Mouse (Mus musculus) bone marrow, adult 2 months (tissue): ENCODE measurements around the gene Arf5. TPM values are rescaled to one million over a fixed set of nuclear protein-coding genes. Genes with fewer than 3 reads are reported as not detected.
A peak's percentile ranks its signal among the peaks of the same experiment; 100 is the strongest.

Experiments
- H3K27ac ChIP-seq: fragments of 200-500 bp; 2 replicates; pipeline ENCODE4 v1.5.1; 2012; ENCODE audit warnings: low read depth, mild to moderate bottlenecking, control low read depth, inconsistent platforms, low read length; ENCODE audit not compliant: control insufficient read depth, poor library complexity, insufficient read depth
- H3K4me1 ChIP-seq: fragments of 200-500 bp; 2 replicates; pipeline ENCODE4 v1.6.1; 2011; ENCODE audit warnings: low read length; ENCODE audit not compliant: control insufficient read depth, insufficient read depth
- H3K4me3 ChIP-seq: fragments of 200-500 bp; replicated peaks from 2 replicates; pipeline ENCODE3; 2011; ENCODE audit warnings: mild to moderate bottlenecking, low read depth, low read length, control low read depth; ENCODE audit not compliant: control insufficient read depth
- CTCF ChIP-seq: fragments of 200-500 bp; IDR thresholded peaks from 2 replicates; pipeline ENCODE4 v1.5.1; 2011; ENCODE audit warnings: low read length, control low read depth; ENCODE audit not compliant: control insufficient read depth, insufficient read depth
- POLR2A ChIP-seq: fragments of 200-500 bp; IDR thresholded peaks from 2 replicates; pipeline ENCODE4 v1.6.1; 2011; ENCODE audit warnings: low read depth, mild to moderate bottlenecking, control low read depth, low read length, borderline replicate concordance; ENCODE audit not compliant: control insufficient read depth
- WGBS: fragments of 180-500 bp; shearing (Covaris S2); methylation state at CpG from one replicate; pipeline ENCODE4 v1.1.7; 2018; 5-methylcytosine and 5-hydroxymethylcytosine counted together
- polyA plus RNA-seq: library from polyadenylated mRNA; stranded (reverse); fragments of >200 nt; gene quantifications from 2 replicates; pipeline ENCODE4 v1.2.4, GENCODE M21; 2011; ENCODE audit warnings: low replicate concordance; ENCODE audit not compliant: missing spikeins, insufficient read depth, insufficient read length

Gene Arf5
- polyA plus RNA-seq, 1 experiment: 529 TPM

DNA sequence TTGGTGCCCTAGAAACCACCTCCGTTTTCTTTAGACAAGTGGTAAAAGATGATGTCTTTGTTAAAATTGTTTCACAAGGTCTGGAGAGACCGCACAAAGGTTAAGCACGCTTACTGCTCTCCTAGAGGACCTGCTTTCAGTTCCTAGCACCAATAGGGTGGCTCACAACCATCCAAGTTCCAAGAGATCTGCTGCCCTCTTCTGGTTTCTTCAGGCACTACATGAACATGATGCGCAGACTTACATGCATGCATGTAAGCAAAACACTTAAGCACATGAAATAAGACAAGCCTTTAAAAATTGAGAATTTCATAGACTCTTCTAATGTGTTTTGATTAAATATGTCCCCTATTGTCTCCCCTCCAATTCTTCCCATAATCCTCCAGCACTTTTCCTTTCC lies 23.6 kb upstream of the Arf5 start:
- H3K27ac ChIP-seq: no peak overlapping the region
- 89% methylated on average over 4 of the region's 4 CpGs for WGBS

DNA sequence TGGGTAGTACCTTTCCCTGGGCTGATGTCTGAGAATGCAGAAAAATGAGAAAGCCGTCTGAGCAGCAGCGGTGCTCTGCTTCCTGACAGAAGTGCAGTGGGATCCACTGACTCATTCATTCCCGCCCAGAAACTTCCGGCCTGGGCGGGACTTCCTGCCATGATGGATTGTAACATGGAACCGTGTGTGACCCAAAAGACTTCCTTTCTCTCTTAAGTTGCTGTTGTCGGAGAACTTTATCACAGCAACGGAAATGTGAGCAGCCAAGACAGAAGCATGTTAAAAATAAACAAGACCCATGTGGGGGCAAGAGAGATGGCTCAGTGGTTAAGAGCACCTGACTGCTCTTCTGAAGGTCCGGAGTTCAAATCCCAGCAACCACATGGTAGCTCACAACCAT lies 13.3 kb upstream of the Arf5 start:
- 35% methylated on average over 9 of the region's 9 CpGs for WGBS
- H3K27ac ChIP-seq: no peak overlapping the region

More for the DNA sequence above, 23.6 kb upstream of the Arf5 start:
- Histone ChIP-seq H3K4me1 (no peaks in the 10 kb centered on the region; the same call in 1 of the 2 replicates), H3K4me3 (no peak overlapping the region)
- TF ChIP-seq CTCF: no peak
- no peak for TF ChIP-seq POLR2A

DNA sequence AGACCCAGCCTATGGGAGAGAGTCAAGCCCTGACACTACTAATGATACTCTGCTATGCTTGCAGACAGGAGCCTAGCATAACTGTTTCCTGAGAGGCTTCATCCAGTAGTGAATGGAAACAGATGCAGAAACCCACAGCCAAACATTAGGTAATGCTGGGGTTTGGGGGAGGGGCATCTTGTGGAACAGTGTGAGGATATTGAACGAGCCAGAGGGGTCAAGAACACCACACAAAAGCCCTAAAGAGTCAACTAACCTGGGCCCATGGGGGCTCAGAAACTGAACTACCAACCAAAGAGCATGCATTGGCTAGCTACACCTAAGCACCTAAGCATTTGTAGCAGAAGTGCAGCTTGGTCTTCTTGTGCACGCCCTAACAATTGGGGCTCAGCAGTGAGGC lies 12.1 kb upstream of the Arf5 start:
- no peaks in the 10 kb centered on the region; the same call in 1 of the 2 replicates for H3K4me1 ChIP-seq
- TF ChIP-seq CTCF (no peak), POLR2A (no peak)
- no peak overlapping the region for H3K4me3 ChIP-seq
- WGBS: 45% methylated on average over 2 of the region's 2 CpGs
- H3K27ac ChIP-seq: no peak overlapping the region

More for the DNA sequence above, 13.3 kb upstream of the Arf5 start:
- Histone ChIP-seq H3K4me3 (no peak overlapping the region), H3K4me1 (no peaks in the 10 kb centered on the region)
- no peak for TF ChIP-seq CTCF
- no peak for TF ChIP-seq POLR2A

DNA sequence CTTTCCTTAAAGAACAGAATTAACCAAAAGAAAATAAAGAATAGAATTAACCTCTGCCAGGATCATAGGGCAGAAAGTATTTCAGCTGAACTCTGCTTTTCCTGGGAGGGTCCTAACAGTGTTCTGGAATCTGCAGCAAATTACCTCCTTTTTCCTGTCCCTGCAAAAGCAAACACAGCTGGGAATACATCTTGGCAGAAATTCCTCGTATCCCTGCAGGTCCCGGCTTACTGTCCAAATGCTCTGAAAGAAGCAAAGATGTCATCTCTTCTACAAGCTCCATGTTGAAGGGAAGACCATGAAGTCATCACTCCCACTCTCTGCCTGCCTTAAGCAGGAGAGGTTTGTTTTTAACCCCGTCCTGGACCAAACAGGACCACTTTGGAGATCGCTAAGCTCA lies 6.4 kb upstream of the Arf5 start:
- WGBS: 90% methylated on average over 4 of the region's 4 CpGs
- Histone ChIP-seq H3K27ac (no peak overlapping the region), H3K4me1 (no peaks in the 10 kb centered on the region; the same call in none of the 2 replicates), H3K4me3 (no peak overlapping the region)
- TF ChIP-seq POLR2A (no peak), CTCF (no peak)

DNA sequence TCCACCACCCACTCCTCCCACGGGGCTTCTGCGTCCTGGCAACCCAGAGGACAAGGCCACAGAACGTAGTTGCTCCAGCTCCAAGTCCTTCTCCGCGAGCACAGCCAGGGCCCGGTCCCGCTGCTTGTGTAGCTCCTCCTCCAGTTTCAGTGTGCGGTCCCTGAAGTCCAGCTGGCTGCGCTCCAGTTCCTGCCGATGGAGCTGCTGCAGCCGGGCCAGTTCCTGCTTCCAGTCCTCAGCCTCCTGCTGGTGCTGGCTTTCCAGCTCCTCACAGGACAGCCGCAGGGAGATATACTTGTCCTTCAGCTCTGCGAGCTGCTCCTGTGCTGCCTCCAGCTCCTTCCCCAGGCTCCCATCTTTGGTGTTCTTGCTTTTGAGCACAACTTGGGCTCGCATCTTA lies 4.9 kb upstream of the Arf5 start:
- no peaks in the 10 kb centered on the region; the same call in none of the 2 replicates for H3K4me1 ChIP-seq
- 96% methylated on average over 14 of the region's 14 CpGs for WGBS

DNA sequence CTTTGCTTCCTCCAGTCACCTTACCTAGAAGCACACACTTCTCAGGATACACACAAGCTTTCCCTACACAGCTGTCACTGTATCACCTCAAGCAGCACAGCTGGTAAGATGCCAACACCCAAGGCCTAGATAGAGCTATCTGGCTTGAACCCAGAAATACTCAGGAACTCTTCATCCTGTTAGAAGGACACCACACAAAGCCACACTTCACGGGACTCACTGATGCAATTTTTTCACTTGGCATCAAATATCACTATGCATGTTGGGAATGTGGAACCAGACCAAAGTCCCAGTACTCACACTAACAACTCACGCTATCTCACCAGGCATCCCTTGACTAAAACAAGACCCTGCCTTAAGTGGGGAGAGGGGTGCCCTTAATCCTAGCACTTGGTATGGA lies 3.7 kb upstream of the Arf5 start:
- H3K4me1 ChIP-seq: no peaks in the 10 kb centered on the region; the same call in none of the 2 replicates
- 55% methylated on average over 2 of the region's 2 CpGs for WGBS
- H3K4me3 ChIP-seq: no peak overlapping the region
- no peak overlapping the region for H3K27ac ChIP-seq
- TF ChIP-seq CTCF (no peak), POLR2A (no peak)

More for the DNA sequence above, 4.9 kb upstream of the Arf5 start:
- Histone ChIP-seq H3K4me3 (no peak overlapping the region), H3K27ac (no peak overlapping the region)
- TF ChIP-seq CTCF (no peak), POLR2A (no peak)

DNA sequence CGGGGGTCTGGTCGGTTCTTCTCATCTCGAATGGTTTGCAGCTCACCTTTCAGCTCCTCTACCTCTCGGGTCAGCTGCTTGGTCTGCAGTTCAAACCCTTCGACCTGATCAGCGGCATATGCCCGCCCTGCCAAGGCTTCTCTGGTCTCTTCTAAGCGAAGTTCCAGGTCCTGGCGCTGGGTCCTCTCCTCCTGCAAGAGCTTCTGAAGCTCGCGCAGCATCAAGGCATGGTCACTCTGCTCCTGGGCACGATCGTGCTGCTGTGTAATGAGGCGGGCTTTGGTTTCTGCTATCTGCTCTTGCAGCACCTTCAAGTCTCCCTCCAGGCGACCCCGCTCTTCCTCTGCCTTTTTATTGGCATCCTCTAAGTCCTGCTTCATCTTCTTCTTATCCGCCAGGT lies 3.0 kb upstream of the Arf5 start:
- Histone ChIP-seq H3K27ac (no peak overlapping the region), H3K4me3 (peak overlapping the region; percentile 17), H3K4me1 (no peaks in the 10 kb centered on the region; the same call in none of the 2 replicates)
- no peak for TF ChIP-seq POLR2A
- no peak for TF ChIP-seq CTCF
- 76% methylated on average over 17 of the region's 17 CpGs for WGBS

DNA sequence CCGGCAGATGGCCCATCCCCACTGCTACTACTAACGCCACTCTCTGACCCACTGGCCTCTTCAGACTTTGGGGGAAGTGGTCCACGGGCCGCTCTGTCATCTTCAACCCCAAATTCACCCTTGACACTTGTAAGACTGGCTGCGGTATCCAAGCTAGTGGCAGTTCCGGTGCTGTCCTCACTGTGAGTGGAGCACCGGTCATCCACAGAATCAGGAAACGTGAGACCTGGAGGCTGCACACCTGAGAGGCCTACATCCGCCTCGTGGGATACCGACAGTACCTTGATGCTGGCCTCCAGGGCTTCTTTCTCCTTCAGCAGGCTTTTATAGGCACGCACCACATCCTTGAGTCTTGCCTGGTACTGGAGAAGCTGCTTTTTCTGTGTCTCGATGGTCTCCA lies 2.5 kb upstream of the Arf5 start:
- Histone ChIP-seq H3K4me1 (no peaks in the 10 kb centered on the region; the same call in none of the 2 replicates), H3K27ac (peak overlapping the region; percentile 82), H3K4me3 (peak overlapping the region; percentile 80)
- TF ChIP-seq POLR2A (no peak), CTCF (no peak)
- 41% methylated on average over 13 of the region's 13 CpGs for WGBS
